Comparison of ENCODE assay signal across 14 mouse cellular contexts in genomic region chr4:150685778-150686493, GRCm38 (mm10). TPM values are rescaled to one million over a fixed set of nuclear protein-coding genes. Genes with fewer than 3 reads are reported as not detected.
DNase-seq lines count a peak whose midpoint lies in the region; ATAC-seq and TF ChIP-seq lines count a peak whose summit lies in the region.
"Had no signal": no experiment of that assay in that cellular context is flagged by ENCODE, and none has a peak within 500 bp of the region (broad histone marks: within the 10 kb centered on the region; RNA-seq: fewer than 3 reads in every experiment).

No protein-coding gene starts in this region.

- no peak for ATAC-seq in hindbrain, embryonic 15.5 days (ENCODE audit: low FRiP score, low read depth)
- no peak for ATAC-seq in hindbrain, embryonic 14.5 days (ENCODE audit: low FRiP score)
- ATAC-seq in limb, embryonic 12.5 days (ENCODE audit: insufficient number of reproducible peaks, insufficient read depth, low FRiP score, low TSS enrichment, low read depth), result no peak
- no peak for ATAC-seq in neural tube, embryonic 15.5 days (ENCODE audit: low FRiP score)
- no peak for ATAC-seq in cerebellum, adult (ENCODE audit: insufficient number of reproducible peaks, low FRiP score, low TSS enrichment)
- ATAC-seq: hindbrain, postnatal 0 days had no signal

- TF ChIP-seq CTCF in MEL (IDR thresholded peaks at IDR 0.05 in 2 of 3, conservative IDR thresholded peaks at IDR 0.05 in 1 of 3; ENCODE audit: control insufficient read depth in 1 of 3, insufficient read depth in 1 of 3, low read depth in 2 of 3, low read length in 3 of 3, poor library complexity in 1 of 3, severe bottlenecking in 1 of 3), result no peak

- no peak overlapping the region for H3K4me2 ChIP-seq in hindbrain, embryonic 15.5 days
- no peak overlapping the region for H3K4me2 ChIP-seq in hindbrain, embryonic 14.5 days (replicated peaks)
- peak overlapping the region; percentile 35 for H3K4me2 ChIP-seq in limb, embryonic 12.5 days
- peak overlapping the region; percentile 5; the same call in 1 of the 2 replicates for H3K4me2 ChIP-seq in neural tube, embryonic 15.5 days
- H3K4me2 ChIP-seq: heart, embryonic 12.5 days had no signal

- WGBS in hindbrain, embryonic 15.5 days, result 61% methylated on average over 7 of the region's 8 CpGs
- whole genome bisulfite sequencing in hindbrain, embryonic 14.5 days, result 67% methylated on average over 8 of the region's 8 CpGs
- 49% methylated on average over 7 of the region's 8 CpGs for WGBS in limb, embryonic 12.5 days
- 41% methylated on average over 7 of the region's 8 CpGs for WGBS in neural tube, embryonic 15.5 days

- H3K4me3 ChIP-seq in hindbrain, embryonic 15.5 days, result no peak overlapping the region
- H3K4me3 ChIP-seq in hindbrain, embryonic 14.5 days (replicated peaks; ENCODE audit: low read length), result no peak overlapping the region
- H3K4me3 ChIP-seq in MEL (ENCODE audit: control insufficient read depth in 1 of 2, insufficient read depth in 1 of 2, low read depth in 2 of 2, low read length in 2 of 2), result no peak overlapping the region
- no peak overlapping the region for H3K4me3 ChIP-seq in limb, embryonic 12.5 days (replicated peaks)
- no peak overlapping the region for H3K4me3 ChIP-seq in neural tube, embryonic 15.5 days (replicated peaks)
- H3K4me3 ChIP-seq: heart, embryonic 12.5 days; left cerebral cortex, adult 2 months; myocyte had no signal

- H3K79me2 ChIP-seq in MEL (ENCODE audit: control insufficient read depth, insufficient read depth, low read length, poor library complexity), result no peaks in the 10 kb centered on the region

- no peak for TF ChIP-seq EP300 in MEL (IDR thresholded peaks at IDR 0.05; ENCODE audit: low read depth in 1 of 2, low read length in 2 of 2)

- H3K36me3 ChIP-seq in hindbrain, embryonic 15.5 days, result no peaks in the 10 kb centered on the region
- H3K36me3 ChIP-seq in hindbrain, embryonic 14.5 days (replicated peaks; ENCODE audit: control insufficient read depth, insufficient read depth), result no peaks in the 10 kb centered on the region
- no peaks in the 10 kb centered on the region for H3K36me3 ChIP-seq in MEL (ENCODE audit: control insufficient read depth in 1 of 2, insufficient read depth in 2 of 2, low read length in 2 of 2)
- no peaks in the 10 kb centered on the region for H3K36me3 ChIP-seq in limb, embryonic 12.5 days
- no peaks in the 10 kb centered on the region for H3K36me3 ChIP-seq in neural tube, embryonic 15.5 days
- H3K36me3 ChIP-seq: heart, embryonic 12.5 days had no signal

- no peak for DNase-seq in hindbrain, embryonic 14.5 days (ENCODE audit: low spot score)
- peak; percentile 34 for DNase-seq in MEL (ENCODE audit: low read depth, low spot score)
- DNase-seq in left cerebral cortex, postnatal 25 days (ENCODE audit: low spot score in 2 of 2), result no peak
- DNase-seq in left cerebral cortex, adult 11 months (ENCODE audit: low spot score), result no peak
- DNase-seq: thymus, postnatal 4 days had no signal

- 0 out of 2 replicates have a peak overlapping the region, but pooled peaks have one; percentile 36 for H3K27ac ChIP-seq in hindbrain, embryonic 15.5 days (replicated peaks)
- H3K27ac ChIP-seq in hindbrain, embryonic 14.5 days, result no peak overlapping the region
- H3K27ac ChIP-seq in MEL (ENCODE audit: control insufficient read depth, low read depth, low read length), result no peak overlapping the region
- H3K27ac ChIP-seq in limb, embryonic 12.5 days, result peak overlapping the region; percentile 76
- H3K27ac ChIP-seq in neural tube, embryonic 15.5 days (replicated peaks), result peak overlapping the region; percentile 56
- H3K27ac ChIP-seq: hindbrain, postnatal 0 days; left cerebral cortex, adult 2 months; macrophage had no signal

- TF ChIP-seq RAD21 in MEL (IDR thresholded peaks at IDR 0.05; ENCODE audit: low read depth, low read length), result no peak

- no peaks in the 10 kb centered on the region for H3K9me3 ChIP-seq in hindbrain, embryonic 15.5 days
- H3K9me3 ChIP-seq in hindbrain, embryonic 14.5 days (ENCODE audit: control insufficient read depth, low read length), result 0 out of 2 replicates have a peak, but pooled peaks cover 2% of the 10 kb centered on the region
- H3K9me3 ChIP-seq in MEL (replicated peaks; ENCODE audit: insufficient read depth, low read length), result no peaks in the 10 kb centered on the region
- 0 out of 2 replicates have a peak, but pooled peaks cover 1% of the 10 kb centered on the region for H3K9me3 ChIP-seq in limb, embryonic 12.5 days
- peaks cover under 1% of the 10 kb centered on the region; the same call in 1 of the 2 replicates for H3K9me3 ChIP-seq in neural tube, embryonic 15.5 days (replicated peaks)
- H3K9me3 ChIP-seq: heart, embryonic 12.5 days had no signal

- no peaks in the 10 kb centered on the region for H3K27me3 ChIP-seq in hindbrain, embryonic 15.5 days
- no peaks in the 10 kb centered on the region for H3K27me3 ChIP-seq in hindbrain, embryonic 14.5 days (ENCODE audit: control insufficient read depth, insufficient read depth, low read length)
- H3K27me3 ChIP-seq in MEL (ENCODE audit: control insufficient read depth in 1 of 2, insufficient read depth in 2 of 2, low read length in 2 of 2), result peaks cover 0 to 2% of the 10 kb centered on the region in 2 experiments; a peak in 2 of 4 replicates
- no peaks in the 10 kb centered on the region for H3K27me3 ChIP-seq in limb, embryonic 12.5 days
- no peaks in the 10 kb centered on the region for H3K27me3 ChIP-seq in neural tube, embryonic 15.5 days (replicated peaks)
- H3K27me3 ChIP-seq: heart, embryonic 12.5 days had no signal

- intact Hi-C loops in left cerebral cortex, postnatal 25 days (cut with DNase I), result no loop called here

- TF ChIP-seq POLR2A in MEL (IDR thresholded peaks at IDR 0.05; ENCODE audit: control insufficient read depth in 1 of 2, insufficient read depth in 1 of 2, low read depth in 1 of 2, low read length in 2 of 2, poor library complexity in 1 of 2), result peak in 1 of 2 experiments; percentile 47; a peak in 1 of 4 replicates

- H3K4me1 ChIP-seq in hindbrain, embryonic 15.5 days (replicated peaks), result peaks cover 11% of the 10 kb centered on the region
- no peaks in the 10 kb centered on the region for H3K4me1 ChIP-seq in hindbrain, embryonic 14.5 days (replicated peaks; ENCODE audit: control insufficient read depth, insufficient read depth, low read length)
- H3K4me1 ChIP-seq in MEL (ENCODE audit: control insufficient read depth in 1 of 2, insufficient read depth in 2 of 2, low read length in 2 of 2), result no peaks in the 10 kb centered on the region
- H3K4me1 ChIP-seq in limb, embryonic 12.5 days (replicated peaks), result peaks cover 37% of the 10 kb centered on the region
- H3K4me1 ChIP-seq in neural tube, embryonic 15.5 days, result peaks cover 14% of the 10 kb centered on the region

- no peak overlapping the region for H3K9ac ChIP-seq in hindbrain, embryonic 15.5 days
- no peak overlapping the region for H3K9ac ChIP-seq in hindbrain, embryonic 14.5 days
- no peak overlapping the region for H3K9ac ChIP-seq in MEL (ENCODE audit: control insufficient read depth, low read depth, low read length, poor library complexity, severe bottlenecking)
- no peak overlapping the region for H3K9ac ChIP-seq in limb, embryonic 12.5 days (replicated peaks)
- no peak overlapping the region for H3K9ac ChIP-seq in neural tube, embryonic 15.5 days (replicated peaks)
- H3K9ac ChIP-seq: heart, embryonic 12.5 days had no signal

TF ChIP-seq in MEL, 35 proteins besides CTCF, POLR2A, EP300 and RAD21:
- TF ChIP-seq ELF1 (IDR thresholded peaks at IDR 0.05; ENCODE audit: low read depth, low read length), result no peak
- peak; percentile 66 for TF ChIP-seq ZMIZ1 (IDR thresholded peaks at IDR 0.05; ENCODE audit: low read depth, low read length)
- no peak for TF ChIP-seq KAT2A (conservative IDR thresholded peaks at IDR 0.05; ENCODE audit: low read depth, low read length)
- peak; percentile 19; the same call in 1 of the 2 replicates for TF ChIP-seq NELFE (IDR thresholded peaks at IDR 0.05; ENCODE audit: low read depth, low read length)
- no peak for TF ChIP-seq NRF1 (IDR thresholded peaks at IDR 0.05; ENCODE audit: insufficient read depth, low read depth, low read length, poor library complexity, severe bottlenecking)

RNA-seq across cellular contexts. Expression of gene Slc45a1, which starts 34.0 kb away (rescaled TPM):
- polyA plus RNA-seq in hindbrain, embryonic 15.5 days (2015; fragmentation: Nextera tagmentation; extraction: Ambion mirVana), result 37.6 and 43.4 TPM in 2 replicates
- polyA plus RNA-seq in hindbrain, embryonic 14.5 days (2014; fragmentation: Nextera tagmentation; extraction: Ambion mirVana), result 35.9 and 37.9 TPM in 2 replicates
- total RNA-seq in MEL (2012; rRNA removed), result not detected in 2 replicates
- not detected for polyA plus RNA-seq in MEL (2012; ENCODE audit: insufficient read depth in 1 of 2, insufficient read length in 2 of 2, low read depth in 1 of 2, low replicate concordance in 2 of 2, missing spikeins in 1 of 2)
- polyA plus RNA-seq in limb, embryonic 12.5 days (2016; fragmentation: Nextera tagmentation; extraction: Ambion mirVana), result 0.70 and 0.84 TPM in 2 replicates
- 37.9 and 47.8 TPM in 2 replicates for polyA plus RNA-seq in neural tube, embryonic 15.5 days (2015; fragmentation: Nextera tagmentation; extraction: Ambion mirVana)
- total RNA-seq in left cerebral cortex, postnatal 25 days (2021), result 10 to 100 TPM; 43.0 to 45.1 TPM
- polyA plus RNA-seq: heart, embryonic 12.5 days; macrophage; myocyte had no signal

Comparison
In these comparisons a context has a peak if more than half of its experiments do, and no peak if none do; other contexts are left out.
1. H3K27ac ChIP-seq: peak in hindbrain, embryonic 15.5 days (single experiment), limb, embryonic 12.5 days (single experiment) and neural tube, embryonic 15.5 days (single experiment); none in hindbrain, embryonic 14.5 days (single experiment) and MEL (single experiment).
2. H3K4me2 ChIP-seq: peak in limb, embryonic 12.5 days (single experiment) and neural tube, embryonic 15.5 days (single experiment); none in hindbrain, embryonic 15.5 days (single experiment) and hindbrain, embryonic 14.5 days (single experiment).
3. RNA of gene Slc45a1, which starts 34.0 kb away (polyA plus RNA-seq): 37.9 to 47.8 TPM in neural tube, embryonic 15.5 days, 37.6 to 43.4 TPM in hindbrain, embryonic 15.5 days and 35.9 to 37.9 TPM in hindbrain, embryonic 14.5 days; 0.70 to 0.84 TPM in limb, embryonic 12.5 days and not detected in MEL; every median in the first group is over 10 times any median in the second.